Mouse (Mus musculus): ENCODE data around the gene Eif3b. TPM values are rescaled to one million over a fixed set of nuclear protein-coding genes. Genes with fewer than 3 reads are reported as not detected.
"Not testable (repeated sequence)": the region's sequence is repeated elsewhere in the genome, so short reads cannot be mapped to it uniquely, and the experiment has no call there.

The Eif3b gene
- polyA plus RNA-seq, 1 experiment from 2014 or later, result 75.4 TPM

GRCm38 (mm10) chr5:140446054-140446453 lies 26.9 kb downstream of the Eif3b start:
- no peak overlapping the region for H3K4me3 ChIP-seq (replicated peaks; ENCODE audit: low read length)
- no peaks in the 10 kb centered on the region for H3K4me1 ChIP-seq (replicated peaks; ENCODE audit: control insufficient read depth, insufficient read depth, low read length)
- H3K9me3 ChIP-seq (ENCODE audit: control insufficient read depth, low read length), result no peaks in the 10 kb centered on the region
- no peak overlapping the region for H3K27ac ChIP-seq (ENCODE audit: low read length)
- H3K4me2 ChIP-seq (ENCODE audit: low read length), result no peak overlapping the region
- H3K27me3 ChIP-seq (replicated peaks; ENCODE audit: control insufficient read depth, insufficient read depth, low read length), result no peaks in the 10 kb centered on the region
- WGBS, result 81% methylated on average over 7 of the region's 7 CpGs
- peaks cover 20% of the 10 kb centered on the region for H3K36me3 ChIP-seq (ENCODE audit: control insufficient read depth, insufficient read depth)
- no peak for ATAC-seq
- H3K9ac ChIP-seq (replicated peaks; ENCODE audit: low read depth, low read length), result no peak overlapping the region

GRCm38 (mm10) chr5:140454488-140454887 lies 35.4 kb downstream of the Eif3b start:
- H3K9me3 ChIP-seq (ENCODE audit: control insufficient read depth, low read length), result no peaks in the 10 kb centered on the region
- H3K36me3 ChIP-seq (ENCODE audit: control insufficient read depth, insufficient read depth), result no peaks in the 10 kb centered on the region
- H3K27ac ChIP-seq (ENCODE audit: low read length), result no peak overlapping the region
- H3K4me3 ChIP-seq (replicated peaks; ENCODE audit: low read length), result no peak overlapping the region
- H3K9ac ChIP-seq (replicated peaks; ENCODE audit: low read depth, low read length), result no peak overlapping the region
- no peaks in the 10 kb centered on the region for H3K27me3 ChIP-seq (replicated peaks; ENCODE audit: control insufficient read depth, insufficient read depth, low read length)
- H3K4me1 ChIP-seq (replicated peaks; ENCODE audit: control insufficient read depth, insufficient read depth, low read length), result peaks cover 3% of the 10 kb centered on the region; the same call in 1 of the 2 replicates
- H3K4me2 ChIP-seq (ENCODE audit: low read length), result no peak overlapping the region
- no peak for ATAC-seq

GRCm38 (mm10) chr5:140455466-140455865 lies 36.3 kb downstream of the Eif3b start:
- no peaks in the 10 kb centered on the region for H3K27me3 ChIP-seq (replicated peaks; ENCODE audit: control insufficient read depth, insufficient read depth, low read length)
- no peaks in the 10 kb centered on the region for H3K9me3 ChIP-seq (ENCODE audit: control insufficient read depth, low read length)
- H3K4me2 ChIP-seq (ENCODE audit: low read length), result no peak overlapping the region
- H3K4me3 ChIP-seq (replicated peaks; ENCODE audit: low read length), result no peak overlapping the region
- no peak overlapping the region for H3K9ac ChIP-seq (replicated peaks; ENCODE audit: low read depth, low read length)
- H3K4me1 ChIP-seq (replicated peaks; ENCODE audit: control insufficient read depth, insufficient read depth, low read length), result peaks cover 3% of the 10 kb centered on the region; the same call in 1 of the 2 replicates
- ATAC-seq, result no peak
- WGBS, result 51% methylated on average over 2 of the region's 2 CpGs
- H3K36me3 ChIP-seq (ENCODE audit: control insufficient read depth, insufficient read depth), result no peaks in the 10 kb centered on the region
- H3K27ac ChIP-seq (ENCODE audit: low read length), result no peak overlapping the region

GRCm38 (mm10) chr5:140461476-140461875 lies 42.3 kb downstream of the Eif3b start:
- Histone ChIP-seq H3K4me2 (ENCODE audit: low read length) (no peak overlapping the region), H3K9me3 (ENCODE audit: control insufficient read depth, low read length) (no peaks in the 10 kb centered on the region), H3K36me3 (ENCODE audit: control insufficient read depth, insufficient read depth) (no peaks in the 10 kb centered on the region), H3K27me3 (replicated peaks; ENCODE audit: control insufficient read depth, insufficient read depth, low read length) (no peaks in the 10 kb centered on the region), H3K4me3 (replicated peaks; ENCODE audit: low read length) (no peak overlapping the region), H3K27ac (ENCODE audit: low read length) (no peak overlapping the region), H3K4me1 (replicated peaks; ENCODE audit: control insufficient read depth, insufficient read depth, low read length) (no peaks in the 10 kb centered on the region), H3K9ac (replicated peaks; ENCODE audit: low read depth, low read length) (no peak overlapping the region)
- ATAC-seq, result no peak
- 83% methylated on average over 3 of the region's 3 CpGs for WGBS

- H3K4me2 ChIP-seq (ENCODE audit: low read length); H3K4me1 ChIP-seq (replicated peaks; ENCODE audit: control insufficient read depth, insufficient read depth, low read length); H3K9me3 ChIP-seq (ENCODE audit: control insufficient read depth, low read length); ATAC-seq; H3K27ac ChIP-seq (ENCODE audit: low read length); H3K36me3 ChIP-seq (ENCODE audit: control insufficient read depth, insufficient read depth); H3K9ac ChIP-seq (replicated peaks; ENCODE audit: low read depth, low read length); H3K4me3 ChIP-seq (replicated peaks; ENCODE audit: low read length); H3K27me3 ChIP-seq (replicated peaks; ENCODE audit: control insufficient read depth, insufficient read depth, low read length): not testable (repeated sequence)
- 87% methylated on average over 2 of the region's 2 CpGs for WGBS
Observed at GRCm38 (mm10) chr5:140463151-140463550, 44.0 kb downstream of the Eif3b start.

GRCm38 (mm10) chr5:140464943-140465342 lies 45.8 kb downstream of the Eif3b start:
- no peaks in the 10 kb centered on the region for H3K9me3 ChIP-seq (ENCODE audit: control insufficient read depth, low read length)
- H3K4me2 ChIP-seq (ENCODE audit: low read length), result no peak overlapping the region

GRCm38 (mm10) chr5:140472336-140472735 lies 53.2 kb downstream of the Eif3b start:
- Histone ChIP-seq H3K4me3 (replicated peaks; ENCODE audit: low read length) (no peak overlapping the region), H3K27ac (ENCODE audit: low read length) (no peak overlapping the region), H3K36me3 (ENCODE audit: control insufficient read depth, insufficient read depth) (no peaks in the 10 kb centered on the region), H3K9me3 (ENCODE audit: control insufficient read depth, low read length) (no peaks in the 10 kb centered on the region), H3K9ac (replicated peaks; ENCODE audit: low read depth, low read length) (no peak overlapping the region), H3K27me3 (replicated peaks; ENCODE audit: control insufficient read depth, insufficient read depth, low read length) (no peaks in the 10 kb centered on the region), H3K4me1 (replicated peaks; ENCODE audit: control insufficient read depth, insufficient read depth, low read length) (no peaks in the 10 kb centered on the region), H3K4me2 (ENCODE audit: low read length) (no peak overlapping the region)
- ATAC-seq, result no peak
- 85% methylated on average over 3 of the region's 3 CpGs for WGBS

More at GRCm38 (mm10) chr5:140464943-140465342, 45.8 kb downstream of the Eif3b start:
- no peaks in the 10 kb centered on the region for H3K36me3 ChIP-seq (ENCODE audit: control insufficient read depth, insufficient read depth)
- no peak for ATAC-seq
- no peak overlapping the region for H3K4me3 ChIP-seq (replicated peaks; ENCODE audit: low read length)
- no peak overlapping the region for H3K9ac ChIP-seq (replicated peaks; ENCODE audit: low read depth, low read length)
- no peaks in the 10 kb centered on the region for H3K27me3 ChIP-seq (replicated peaks; ENCODE audit: control insufficient read depth, insufficient read depth, low read length)
- WGBS, result 77% methylated on average over 2 of the region's 2 CpGs
- no peak overlapping the region for H3K27ac ChIP-seq (ENCODE audit: low read length)
- H3K4me1 ChIP-seq (replicated peaks; ENCODE audit: control insufficient read depth, insufficient read depth, low read length), result no peaks in the 10 kb centered on the region

- no peak overlapping the region for H3K4me2 ChIP-seq (ENCODE audit: low read length)
- H3K27me3 ChIP-seq (replicated peaks; ENCODE audit: control insufficient read depth, insufficient read depth, low read length), result no peaks in the 10 kb centered on the region; the same call in 1 of the 2 replicates
- no peak for ATAC-seq
- H3K9me3 ChIP-seq (ENCODE audit: control insufficient read depth, low read length), result no peaks in the 10 kb centered on the region
- H3K36me3 ChIP-seq (ENCODE audit: control insufficient read depth, insufficient read depth), result no peaks in the 10 kb centered on the region
- WGBS, result 82% methylated on average over 4 of the region's 4 CpGs
- H3K27ac ChIP-seq (ENCODE audit: low read length), result no peak overlapping the region
- no peak overlapping the region for H3K9ac ChIP-seq (replicated peaks; ENCODE audit: low read depth, low read length)
- H3K4me3 ChIP-seq (replicated peaks; ENCODE audit: low read length), result no peak overlapping the region
- H3K4me1 ChIP-seq (replicated peaks; ENCODE audit: control insufficient read depth, insufficient read depth, low read length), result no peaks in the 10 kb centered on the region
Observed at GRCm38 (mm10) chr5:140481458-140481857, 62.3 kb downstream of the Eif3b start.

GRCm38 (mm10) chr5:140491142-140491541 lies 72.0 kb downstream of the Eif3b start:
- Histone ChIP-seq H3K4me1 (replicated peaks; ENCODE audit: control insufficient read depth, insufficient read depth, low read length) (no peaks in the 10 kb centered on the region), H3K4me2 (ENCODE audit: low read length) (no peak overlapping the region), H3K36me3 (ENCODE audit: control insufficient read depth, insufficient read depth) (no peaks in the 10 kb centered on the region), H3K27me3 (replicated peaks; ENCODE audit: control insufficient read depth, insufficient read depth, low read length) (no peaks in the 10 kb centered on the region), H3K4me3 (replicated peaks; ENCODE audit: low read length) (no peak overlapping the region), H3K9me3 (ENCODE audit: control insufficient read depth, low read length) (no peaks in the 10 kb centered on the region), H3K9ac (replicated peaks; ENCODE audit: low read depth, low read length) (no peak overlapping the region), H3K27ac (ENCODE audit: low read length) (no peak overlapping the region)
- ATAC-seq, result no peak
- 73% methylated on average over 6 of the region's 6 CpGs for WGBS

- Histone ChIP-seq H3K4me1 (replicated peaks; ENCODE audit: control insufficient read depth, insufficient read depth, low read length) (no peaks in the 10 kb centered on the region), H3K27me3 (replicated peaks; ENCODE audit: control insufficient read depth, insufficient read depth, low read length) (no peaks in the 10 kb centered on the region), H3K4me2 (ENCODE audit: low read length) (no peak overlapping the region), H3K27ac (ENCODE audit: low read length) (no peak overlapping the region), H3K9me3 (ENCODE audit: control insufficient read depth, low read length) (no peaks in the 10 kb centered on the region), H3K36me3 (ENCODE audit: control insufficient read depth, insufficient read depth) (no peaks in the 10 kb centered on the region), H3K9ac (replicated peaks; ENCODE audit: low read depth, low read length) (no peak overlapping the region), H3K4me3 (replicated peaks; ENCODE audit: low read length) (no peak overlapping the region)
- ATAC-seq, result no peak
- 42% methylated on average over 11 of the region's 11 CpGs for WGBS
Observed at GRCm38 (mm10) chr5:140492684-140493233, 73.6 kb downstream of the Eif3b start.
